Mouse (Mus musculus): ENCODE measurements around the gene Fam186b. TPM values are rescaled to one million over a fixed set of nuclear protein-coding genes. Genes with fewer than 3 reads are reported as not detected.
A peak's percentile ranks its signal among the peaks of the same experiment; 100 is the strongest.

Gene Fam186b
- total and polyA plus RNA-seq, 2 experiments from 2014 or later: 0.38 to 1.6 TPM

GRCm38 (mm10) chr15:99341102-99341501 lies 45.4 kb upstream of the Fam186b start:
- H3K9me3 ChIP-seq (ENCODE audit: low read length): no peaks in the 10 kb centered on the region
- H3K36me3 ChIP-seq (ENCODE audit: insufficient read depth, low read length): no peaks in the 10 kb centered on the region
- H3K9ac ChIP-seq (replicated peaks; ENCODE audit: low read length, poor library complexity, severe bottlenecking): no peak overlapping the region
- H3K27me3 ChIP-seq (ENCODE audit: insufficient read depth, low read length): no peaks in the 10 kb centered on the region
- no peak for ATAC-seq (ENCODE audit: low FRiP score)
- H3K4me3 ChIP-seq (ENCODE audit: low read depth, low read length): no peak overlapping the region
- 94% methylated on average over 3 of the region's 3 CpGs for WGBS
- H3K4me2 ChIP-seq (ENCODE audit: low read depth, low read length, poor library complexity, severe bottlenecking): no peak overlapping the region
- no peak for DNase-seq (ENCODE audit: low spot score)
- no peak for TF ChIP-seq CTCF (IDR thresholded peaks at IDR 0.05)
- no peak overlapping the region for H3K27ac ChIP-seq (ENCODE audit: low read depth, low read length)
- H3K4me1 ChIP-seq (ENCODE audit: insufficient read depth, low read length): no peaks in the 10 kb centered on the region; the same call in none of the 2 replicates

- no peaks in the 10 kb centered on the region for H3K9me3 ChIP-seq (ENCODE audit: low read length)
- no peak overlapping the region for H3K4me2 ChIP-seq (ENCODE audit: low read depth, low read length, poor library complexity, severe bottlenecking)
- no peak for TF ChIP-seq CTCF (IDR thresholded peaks at IDR 0.05)
- ATAC-seq (ENCODE audit: low FRiP score) (no peak), DNase-seq (ENCODE audit: low spot score) (no peak)
- H3K9ac ChIP-seq (replicated peaks; ENCODE audit: low read length, poor library complexity, severe bottlenecking): no peak overlapping the region
- H3K27me3 ChIP-seq (ENCODE audit: insufficient read depth, low read length): no peaks in the 10 kb centered on the region
- no peak overlapping the region for H3K27ac ChIP-seq (ENCODE audit: low read depth, low read length)
- H3K36me3 ChIP-seq (ENCODE audit: insufficient read depth, low read length): no peaks in the 10 kb centered on the region
- WGBS: 54% methylated on average over 6 of the region's 6 CpGs
- no peaks in the 10 kb centered on the region; the same call in none of the 2 replicates for H3K4me1 ChIP-seq (ENCODE audit: insufficient read depth, low read length)
- no peak overlapping the region for H3K4me3 ChIP-seq (ENCODE audit: low read depth, low read length)
Measured at GRCm38 (mm10) chr15:99339669-99340068, 44.0 kb upstream of the Fam186b start.

- H3K4me1 ChIP-seq (ENCODE audit: insufficient read depth, low read length): no peaks in the 10 kb centered on the region; the same call in none of the 2 replicates
- no peak overlapping the region for H3K9ac ChIP-seq (replicated peaks; ENCODE audit: low read length, poor library complexity, severe bottlenecking)
- H3K27ac ChIP-seq (ENCODE audit: low read depth, low read length): no peak overlapping the region
- no peaks in the 10 kb centered on the region for H3K9me3 ChIP-seq (ENCODE audit: low read length)
- TF ChIP-seq CTCF (IDR thresholded peaks at IDR 0.05): no peak
- H3K4me2 ChIP-seq (ENCODE audit: low read depth, low read length, poor library complexity, severe bottlenecking): no peak overlapping the region
- DNase-seq (ENCODE audit: low spot score) (no peak), ATAC-seq (ENCODE audit: low FRiP score) (no peak)
- H3K4me3 ChIP-seq (ENCODE audit: low read depth, low read length): no peak overlapping the region
- WGBS: 86% methylated on average over 2 of the region's 2 CpGs
- H3K27me3 ChIP-seq (ENCODE audit: insufficient read depth, low read length): no peaks in the 10 kb centered on the region
- H3K36me3 ChIP-seq (ENCODE audit: insufficient read depth, low read length): no peaks in the 10 kb centered on the region
Measured at GRCm38 (mm10) chr15:99338916-99339315, 43.2 kb upstream of the Fam186b start.

GRCm38 (mm10) chr15:99335801-99336320 lies 40.2 kb upstream of the Fam186b start:
- no peak for DNase-seq (ENCODE audit: low spot score)
- TF ChIP-seq CTCF (IDR thresholded peaks at IDR 0.05): no peak
- no peak for ATAC-seq (ENCODE audit: low FRiP score)
- 83% methylated on average over 8 of the region's 8 CpGs for WGBS
- Histone ChIP-seq H3K9me3 (ENCODE audit: low read length) (no peaks in the 10 kb centered on the region), H3K9ac (replicated peaks; ENCODE audit: low read length, poor library complexity, severe bottlenecking) (no peak overlapping the region), H3K4me1 (ENCODE audit: insufficient read depth, low read length) (no peaks in the 10 kb centered on the region), H3K27ac (ENCODE audit: low read depth, low read length) (no peak overlapping the region), H3K4me2 (ENCODE audit: low read depth, low read length, poor library complexity, severe bottlenecking) (no peak overlapping the region), H3K36me3 (ENCODE audit: insufficient read depth, low read length) (no peaks in the 10 kb centered on the region), H3K27me3 (ENCODE audit: insufficient read depth, low read length) (no peaks in the 10 kb centered on the region), H3K4me3 (ENCODE audit: low read depth, low read length) (no peak overlapping the region)

- TF ChIP-seq CTCF (IDR thresholded peaks at IDR 0.05): no peak
- H3K4me2 ChIP-seq (ENCODE audit: low read depth, low read length, poor library complexity, severe bottlenecking): no peak overlapping the region
- WGBS: 70% methylated on average over 6 of the region's 6 CpGs
- H3K9ac ChIP-seq (replicated peaks; ENCODE audit: low read length, poor library complexity, severe bottlenecking): no peak overlapping the region
- H3K4me1 ChIP-seq (ENCODE audit: insufficient read depth, low read length): no peaks in the 10 kb centered on the region
- DNase-seq (ENCODE audit: low spot score): peak; percentile 73
- H3K27ac ChIP-seq (ENCODE audit: low read depth, low read length): peak overlapping the region; percentile 63; the same call in 1 of the 2 replicates
- ATAC-seq (ENCODE audit: low FRiP score): no peak
- H3K36me3 ChIP-seq (ENCODE audit: insufficient read depth, low read length): no peaks in the 10 kb centered on the region
- no peak overlapping the region for H3K4me3 ChIP-seq (ENCODE audit: low read depth, low read length)
- H3K27me3 ChIP-seq (ENCODE audit: insufficient read depth, low read length): no peaks in the 10 kb centered on the region
- no peaks in the 10 kb centered on the region for H3K9me3 ChIP-seq (ENCODE audit: low read length)
Measured at GRCm38 (mm10) chr15:99334500-99334899, 38.8 kb upstream of the Fam186b start.

GRCm38 (mm10) chr15:99333676-99334065 lies 38.0 kb upstream of the Fam186b start:
- Histone ChIP-seq H3K36me3 (ENCODE audit: insufficient read depth, low read length) (no peaks in the 10 kb centered on the region; the same call in 1 of the 2 replicates), H3K4me2 (ENCODE audit: low read depth, low read length, poor library complexity, severe bottlenecking) (no peak overlapping the region), H3K9me3 (ENCODE audit: low read length) (no peaks in the 10 kb centered on the region), H3K27ac (ENCODE audit: low read depth, low read length) (peak overlapping the region; percentile 63), H3K27me3 (ENCODE audit: insufficient read depth, low read length) (no peaks in the 10 kb centered on the region), H3K4me3 (ENCODE audit: low read depth, low read length) (no peak overlapping the region), H3K4me1 (ENCODE audit: insufficient read depth, low read length) (no peaks in the 10 kb centered on the region), H3K9ac (replicated peaks; ENCODE audit: low read length, poor library complexity, severe bottlenecking) (no peak overlapping the region)
- no peak for TF ChIP-seq CTCF (IDR thresholded peaks at IDR 0.05)
- no peak for DNase-seq (ENCODE audit: low spot score)
- no peak for ATAC-seq (ENCODE audit: low FRiP score)
- WGBS: 88% methylated on average over 3 of the region's 3 CpGs
